Mouse (Mus musculus) liver, adult 2 months (tissue): Measurements from ENCODE around the gene Zfp280c. TPM values are rescaled to one million over a fixed set of nuclear protein-coding genes. Genes with fewer than 3 reads are reported as not detected.

Experiments
- DNase-seq: peaks from one replicate; pipeline ENCODE4 v3.0.0-alpha.2; 2011; ENCODE audit warnings: low read depth, low spot score; ENCODE audit errors: extremely low read depth
- H3K27ac ChIP-seq: fragments of 200-500 bp; replicated peaks from 2 replicates; pipeline ENCODE4 v1.5.1; 2012; ENCODE audit warnings: low read depth, mild to moderate bottlenecking, control low read depth, inconsistent platforms, low read length; ENCODE audit not compliant: insufficient read depth
- H3K27me3 ChIP-seq: fragments of 200-500 bp; 2 replicates; pipeline ENCODE4 v1.6.1; 2012; ENCODE audit warnings: mild to moderate bottlenecking, moderate library complexity, low read length, inconsistent platforms; ENCODE audit not compliant: control insufficient read depth, insufficient read depth
- H3K36me3 ChIP-seq: fragments of 200-500 bp; 2 replicates; pipeline ENCODE4 v1.6.1; 2012; ENCODE audit warnings: low read length, inconsistent platforms; ENCODE audit not compliant: control insufficient read depth, insufficient read depth
- H3K4me1 ChIP-seq: fragments of 200-500 bp; 2 replicates; pipeline ENCODE4 v1.6.1; 2011; ENCODE audit warnings: low read length; ENCODE audit not compliant: control insufficient read depth, insufficient read depth
- H3K4me3 ChIP-seq: fragments of 200-500 bp; 2 replicates; pipeline ENCODE4 v1.5.1; 2011; ENCODE audit warnings: low read depth, mild to moderate bottlenecking, control low read depth, low read length, moderate library complexity; ENCODE audit not compliant: insufficient read depth
- H3K79me2 ChIP-seq: fragments of 200-500 bp; 2 replicates; pipeline ENCODE4 v1.6.1; 2012; ENCODE audit warnings: inconsistent platforms, mild to moderate bottlenecking, low read length, moderate library complexity; ENCODE audit not compliant: control insufficient read depth, insufficient read depth
- H3K9ac ChIP-seq: fragments of 200-500 bp; 2 replicates; pipeline ENCODE4 v1.6.1; 2012; ENCODE audit warnings: low read depth, mild to moderate bottlenecking, control low read depth, inconsistent platforms, low read length
- CTCF ChIP-seq: fragments of 200-500 bp; IDR thresholded peaks from 2 replicates; pipeline ENCODE4 v1.5.1; 2011; ENCODE audit warnings: low read depth, low read length, control low read depth
- POLR2A ChIP-seq: fragments of 200-500 bp; IDR thresholded peaks from 2 replicates; pipeline ENCODE4 v1.6.1; 2011; ENCODE audit warnings: low read length, control low read depth; ENCODE audit not compliant: insufficient read depth; ENCODE audit errors: extremely low read depth
- WGBS: fragments of 180-500 bp; shearing (Covaris S2); methylation state at CpG from one replicate; pipeline ENCODE4 v1.1.7; 2018; 5-methylcytosine and 5-hydroxymethylcytosine counted together
- polyA plus RNA-seq: library from polyadenylated mRNA; depleted of rRNA; stranded (reverse); fragments of >200 nt; gene quantifications from 2 replicates; pipeline ENCODE4 v1.2.3, GENCODE M21; 2012
- total RNA-seq: library from RNA; depleted of rRNA; stranded (reverse); fragments of >200 nt; gene quantifications from 2 replicates; pipeline ENCODE4 v1.2.3, GENCODE M21; 2014

Gene Zfp280c
- total and polyA plus RNA-seq, 2 experiments, result 1.9 to 4.2 TPM

DNA sequence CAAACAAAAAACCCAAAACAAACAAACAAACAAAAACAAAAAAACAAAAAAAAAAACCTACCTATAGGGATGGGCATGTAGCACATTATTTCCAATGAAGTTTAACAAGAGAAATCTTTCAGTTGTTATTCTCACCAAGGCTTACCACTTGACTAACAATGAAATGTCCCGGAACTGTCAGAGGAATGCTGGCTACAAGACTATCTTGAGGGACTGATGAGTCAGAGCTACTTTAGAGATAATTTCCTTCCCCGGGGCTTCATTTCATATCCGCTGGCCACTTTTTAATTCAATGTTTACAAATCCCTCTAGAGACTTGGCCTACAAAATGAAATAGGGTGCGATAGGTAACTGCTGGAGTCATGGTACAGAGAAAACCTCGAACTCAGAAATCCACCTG, 2.6 kb upstream of the Zfp280c start:
- no peaks in the 10 kb centered on the region for H3K27me3 ChIP-seq
- WGBS, result 84% methylated on average over 5 of the region's 5 CpGs
- H3K36me3 ChIP-seq, result no peaks in the 10 kb centered on the region
- TF ChIP-seq POLR2A, result no peak
- no peak for TF ChIP-seq CTCF
- H3K27ac ChIP-seq, result no peak overlapping the region
- no peaks in the 10 kb centered on the region; the same call in 1 of the 2 replicates for H3K4me1 ChIP-seq
- DNase-seq, result no peak
- H3K9ac ChIP-seq, result no peak overlapping the region
- H3K79me2 ChIP-seq, result no peaks in the 10 kb centered on the region
- H3K4me3 ChIP-seq, result no peak overlapping the region

DNA sequence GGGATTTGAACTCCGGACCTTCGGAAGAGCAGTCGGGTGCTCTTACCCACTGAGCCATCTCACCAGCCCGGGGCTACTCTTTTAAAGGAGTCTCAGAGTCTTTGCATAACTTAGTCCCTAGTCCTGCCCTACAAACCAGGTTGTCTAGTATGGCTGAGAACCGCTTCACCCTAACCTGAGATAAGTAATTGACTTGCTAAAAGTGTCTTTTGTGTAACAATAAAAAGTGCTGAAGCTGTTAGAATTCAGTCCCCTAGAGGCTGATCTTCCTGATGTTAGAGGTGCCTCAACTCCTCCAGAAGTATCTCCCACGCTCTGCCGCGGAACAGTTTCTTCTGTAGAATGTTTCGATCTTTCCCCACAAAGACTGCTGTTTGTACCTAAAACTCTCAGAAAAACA, 1.7 kb upstream of the Zfp280c start:
- Histone ChIP-seq H3K27ac (no peak overlapping the region), H3K4me1 (no peaks in the 10 kb centered on the region; the same call in 1 of the 2 replicates), H3K36me3 (peaks cover 1% of the 10 kb centered on the region; the same call in 1 of the 2 replicates), H3K27me3 (no peaks in the 10 kb centered on the region), H3K4me3 (no peak overlapping the region), H3K9ac (no peak overlapping the region), H3K79me2 (no peaks in the 10 kb centered on the region)
- WGBS, result 91% methylated on average over 9 of the region's 9 CpGs
- DNase-seq, result no peak
- no peak for TF ChIP-seq POLR2A
- no peak for TF ChIP-seq CTCF

DNA sequence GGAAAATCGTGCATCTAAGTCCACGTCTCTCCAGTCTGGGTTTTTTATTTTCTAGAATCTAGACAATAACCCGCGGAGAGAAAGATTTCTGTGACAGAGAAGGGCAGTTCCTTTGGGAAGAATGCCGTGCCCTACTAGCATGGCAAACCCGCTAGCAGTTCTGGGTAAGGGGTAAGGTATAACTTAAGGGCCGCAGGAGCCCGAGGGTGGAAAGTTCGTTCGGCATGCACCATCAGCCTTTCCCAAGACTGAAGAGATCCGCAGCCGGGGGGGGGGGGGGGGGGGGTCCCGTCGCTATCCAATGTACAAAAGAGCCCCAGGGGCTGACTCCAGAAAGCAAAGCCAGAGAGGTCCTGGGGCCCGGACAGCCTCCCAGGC, 594 bp downstream of the Zfp280c start:
- H3K9ac ChIP-seq, result peak overlapping the region; percentile 71
- peaks cover 7% of the 10 kb centered on the region; the same call in 1 of the 2 replicates for H3K36me3 ChIP-seq
- H3K4me1 ChIP-seq, result no peaks in the 10 kb centered on the region; the same call in 1 of the 2 replicates
- H3K79me2 ChIP-seq, result no peaks in the 10 kb centered on the region
- no peaks in the 10 kb centered on the region for H3K27me3 ChIP-seq
- H3K4me3 ChIP-seq, result peak overlapping the region; percentile 97
- TF ChIP-seq POLR2A (no peak), CTCF (no peak)
- 0% methylated on average over 11 of the region's 15 CpGs for WGBS
- DNase-seq, result peak; percentile 3
- H3K27ac ChIP-seq, result no peak overlapping the region; the same call in 1 of the 2 replicates

DNA sequence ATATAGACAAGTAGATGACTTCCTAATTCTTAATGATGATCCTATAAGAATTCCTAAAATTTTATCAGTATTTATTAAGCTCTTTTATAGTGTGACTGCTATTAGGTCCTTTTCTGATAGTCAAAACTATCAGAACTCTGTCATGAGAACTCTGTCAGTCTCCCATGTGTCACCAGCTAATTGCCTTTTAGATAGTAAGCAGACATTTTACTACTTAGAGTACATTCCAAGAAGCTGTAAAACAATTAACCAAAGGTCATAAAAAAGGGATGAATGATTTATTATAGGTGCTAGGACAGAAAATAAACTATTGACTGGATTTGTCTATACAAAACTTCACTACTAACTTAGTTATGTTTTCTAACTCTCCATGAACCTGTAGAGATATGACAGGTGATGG, 11.0 kb downstream of the Zfp280c start:
- Histone ChIP-seq H3K4me3 (no peak overlapping the region), H3K27ac (no peak overlapping the region), H3K27me3 (no peaks in the 10 kb centered on the region), H3K4me1 (no peaks in the 10 kb centered on the region), H3K36me3 (peaks cover 8% of the 10 kb centered on the region; the same call in 1 of the 2 replicates), H3K9ac (no peak overlapping the region), H3K79me2 (no peaks in the 10 kb centered on the region)
- TF ChIP-seq CTCF (no peak), POLR2A (no peak)
- no peak for DNase-seq

DNA sequence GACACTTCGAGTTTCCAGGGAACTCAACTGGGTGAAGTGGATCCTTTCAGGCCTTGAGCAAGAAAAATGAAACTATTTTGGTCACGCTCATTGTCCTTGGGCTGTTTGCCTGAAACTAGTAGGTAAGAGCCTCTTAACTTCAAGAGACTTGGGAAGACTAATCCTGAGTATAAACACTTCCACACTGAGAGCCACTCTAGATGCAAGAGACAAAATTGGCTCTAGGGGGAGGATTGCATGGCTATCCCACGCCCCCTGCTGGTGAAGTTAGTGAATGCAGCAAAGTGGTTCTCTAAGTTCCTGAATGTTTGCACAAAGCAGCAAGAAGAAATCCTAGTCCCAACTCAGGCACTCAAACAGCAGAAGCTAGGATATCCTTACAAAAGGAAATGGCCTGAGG, 62.1 kb downstream of the Zfp280c start:
- H3K9ac ChIP-seq, result no peak overlapping the region
- no peak overlapping the region for H3K27ac ChIP-seq
- TF ChIP-seq CTCF, result peak; percentile 71
- TF ChIP-seq POLR2A, result no peak
- no peaks in the 10 kb centered on the region for H3K27me3 ChIP-seq
- no peaks in the 10 kb centered on the region for H3K36me3 ChIP-seq
- no peaks in the 10 kb centered on the region for H3K4me1 ChIP-seq
- DNase-seq, result peak; percentile 52
- no peak overlapping the region for H3K4me3 ChIP-seq
- H3K79me2 ChIP-seq, result no peaks in the 10 kb centered on the region
- WGBS, result 39% methylated on average over 3 of the region's 3 CpGs

DNA sequence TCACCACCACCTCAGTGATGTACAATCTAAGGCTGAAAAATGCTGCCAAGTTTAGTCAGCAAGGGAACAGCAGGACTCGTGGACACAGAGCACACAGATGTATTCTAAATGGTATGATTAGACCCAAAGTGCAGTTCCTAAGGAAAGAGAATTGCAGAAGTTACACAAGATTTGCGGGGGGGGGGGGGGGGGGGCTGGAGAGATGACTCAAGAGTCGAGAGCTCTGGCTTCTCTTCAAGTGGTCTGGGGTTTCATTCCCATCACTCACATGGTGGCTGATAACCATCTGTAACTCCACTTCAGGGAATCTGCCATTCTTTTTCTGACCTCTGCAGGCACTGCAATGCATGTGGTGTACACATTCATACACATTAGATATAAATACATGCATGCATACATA, 67.9 kb downstream of the Zfp280c start:
- Histone ChIP-seq H3K27me3 (no peaks in the 10 kb centered on the region), H3K79me2 (no peaks in the 10 kb centered on the region), H3K4me1 (no peaks in the 10 kb centered on the region), H3K9ac (no peak overlapping the region), H3K27ac (no peak overlapping the region), H3K36me3 (no peaks in the 10 kb centered on the region), H3K4me3 (no peak overlapping the region)
- TF ChIP-seq POLR2A (no peak), CTCF (no peak)
- 48% methylated on average over 3 of the region's 3 CpGs for WGBS
- no peak for DNase-seq
